Mouse (Mus musculus): ENCODE results near the gene Hspa8. TPM values are rescaled to one million over a fixed set of nuclear protein-coding genes. Genes with fewer than 3 reads are reported as not detected.

The Hspa8 gene
- polyA plus RNA-seq, 1 experiment from 2014 or later: 3,140 TPM

DNA sequence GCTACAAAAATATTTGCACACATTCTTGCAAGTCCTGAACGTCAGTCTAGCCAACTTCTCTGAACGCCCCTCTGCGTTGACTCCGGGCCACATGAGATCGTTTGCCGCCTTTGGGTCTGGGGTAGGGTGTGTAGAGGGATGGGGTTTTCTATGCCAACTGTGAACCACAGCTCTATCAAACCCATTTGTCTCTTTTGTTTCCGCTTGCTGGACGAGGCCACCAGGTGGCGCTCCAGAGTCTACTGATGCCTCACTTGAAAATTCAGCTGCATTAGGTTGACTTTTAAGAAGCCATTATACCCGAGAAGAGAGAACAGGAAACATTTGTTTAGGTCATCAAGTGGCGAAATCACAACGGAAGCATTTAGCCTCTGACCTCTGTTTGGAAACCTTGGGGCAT lies 33.8 kb downstream of the Hspa8 start:
- H3K36me3 ChIP-seq: no peaks in the 10 kb centered on the region
- no peaks in the 10 kb centered on the region for H3K4me1 ChIP-seq (replicated peaks)
- 0 out of 2 replicates have a peak overlapping the region, but pooled peaks have one; percentile 6 for H3K4me2 ChIP-seq
- WGBS: 8% methylated on average over 12 of the region's 12 CpGs
- no peak overlapping the region for H3K27ac ChIP-seq (replicated peaks)
- no peak for ATAC-seq (ENCODE audit: low FRiP score, low read depth)
- H3K4me3 ChIP-seq: no peak overlapping the region
- no peak overlapping the region for H3K9ac ChIP-seq
- H3K27me3 ChIP-seq: no peaks in the 10 kb centered on the region
- H3K9me3 ChIP-seq: no peaks in the 10 kb centered on the region

DNA sequence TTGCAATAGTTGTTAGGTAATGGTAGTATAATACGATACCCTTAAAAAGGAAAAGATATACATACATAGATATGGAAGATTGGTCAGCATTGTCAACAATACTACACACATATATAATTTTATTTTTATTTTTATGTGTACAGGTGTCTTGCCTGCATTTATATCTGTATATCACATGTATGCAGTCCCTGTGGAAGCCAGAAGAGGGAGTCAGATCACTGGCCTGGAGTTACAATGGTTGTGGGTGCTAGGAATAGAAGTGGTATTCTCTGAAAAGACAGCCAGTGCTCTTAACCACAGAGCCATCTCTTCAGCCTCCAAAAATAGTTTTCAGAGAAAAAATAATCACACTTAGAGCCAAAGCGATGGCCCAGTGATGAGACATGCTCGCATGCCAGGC lies 35.9 kb downstream of the Hspa8 start:
- Histone ChIP-seq H3K4me3 (no peak overlapping the region), H3K4me2 (no peak overlapping the region), H3K9me3 (no peaks in the 10 kb centered on the region), H3K4me1 (replicated peaks) (no peaks in the 10 kb centered on the region), H3K27ac (replicated peaks) (no peak overlapping the region), H3K9ac (no peak overlapping the region), H3K36me3 (no peaks in the 10 kb centered on the region), H3K27me3 (no peaks in the 10 kb centered on the region)
- WGBS: 86% methylated on average over 3 of the region's 3 CpGs
- ATAC-seq (ENCODE audit: low FRiP score, low read depth): no peak

DNA sequence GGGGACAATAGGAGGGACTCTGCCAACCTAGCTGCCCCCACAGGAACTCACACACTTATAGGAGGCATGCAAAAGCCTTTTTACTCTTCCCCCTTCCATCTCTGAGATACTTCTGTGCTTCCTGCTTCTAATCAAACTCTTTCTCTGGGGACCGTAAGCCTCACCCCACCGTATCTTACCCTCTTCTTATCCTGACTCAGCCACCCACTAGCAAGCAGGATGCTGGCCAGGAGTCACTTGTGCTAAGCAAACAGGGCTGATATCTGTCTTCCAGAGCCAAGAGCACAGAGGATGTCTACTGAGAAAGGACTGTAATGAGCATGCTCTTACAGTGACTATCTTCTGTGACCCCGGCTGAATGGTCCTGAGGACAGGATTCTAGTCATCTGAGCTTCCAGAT lies 38.9 kb downstream of the Hspa8 start:
- Histone ChIP-seq H3K4me2 (no peak overlapping the region), H3K4me3 (no peak overlapping the region), H3K4me1 (replicated peaks) (no peaks in the 10 kb centered on the region), H3K27me3 (no peaks in the 10 kb centered on the region), H3K9ac (no peak overlapping the region), H3K36me3 (no peaks in the 10 kb centered on the region), H3K27ac (replicated peaks) (no peak overlapping the region), H3K9me3 (no peaks in the 10 kb centered on the region)
- 86% methylated on average over 3 of the region's 3 CpGs for WGBS
- no peak for ATAC-seq (ENCODE audit: low FRiP score, low read depth)

DNA sequence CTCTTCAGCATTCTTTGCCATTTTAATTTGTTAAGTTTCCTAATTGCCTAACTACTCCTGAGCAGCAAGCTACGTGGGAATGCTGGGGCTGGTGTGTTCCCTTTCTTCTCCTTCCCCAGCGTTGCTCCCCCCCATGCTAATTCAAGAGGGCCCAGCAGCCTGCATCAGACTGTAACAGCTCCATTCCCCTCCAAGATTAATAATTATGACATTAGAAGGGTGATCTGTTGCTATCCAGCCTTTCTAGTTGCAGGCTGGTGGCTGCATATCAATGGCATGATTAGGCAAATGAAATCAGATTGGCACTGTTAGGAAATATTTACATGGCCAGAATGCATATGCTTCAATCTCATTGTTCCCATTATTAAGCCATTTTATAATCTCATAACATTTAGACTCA lies 50.7 kb downstream of the Hspa8 start:
- Histone ChIP-seq H3K27me3 (0 out of 2 replicates have a peak, but pooled peaks cover 13% of the 10 kb centered on the region), H3K4me3 (no peak overlapping the region), H3K4me1 (replicated peaks) (peaks cover 11% of the 10 kb centered on the region; the same call in 1 of the 2 replicates), H3K4me2 (no peak overlapping the region), H3K27ac (replicated peaks) (no peak overlapping the region), H3K9ac (no peak overlapping the region), H3K9me3 (no peaks in the 10 kb centered on the region), H3K36me3 (no peaks in the 10 kb centered on the region)
- ATAC-seq (ENCODE audit: low FRiP score, low read depth): no peak
- 25% methylated on average over 2 of the region's 2 CpGs for WGBS

DNA sequence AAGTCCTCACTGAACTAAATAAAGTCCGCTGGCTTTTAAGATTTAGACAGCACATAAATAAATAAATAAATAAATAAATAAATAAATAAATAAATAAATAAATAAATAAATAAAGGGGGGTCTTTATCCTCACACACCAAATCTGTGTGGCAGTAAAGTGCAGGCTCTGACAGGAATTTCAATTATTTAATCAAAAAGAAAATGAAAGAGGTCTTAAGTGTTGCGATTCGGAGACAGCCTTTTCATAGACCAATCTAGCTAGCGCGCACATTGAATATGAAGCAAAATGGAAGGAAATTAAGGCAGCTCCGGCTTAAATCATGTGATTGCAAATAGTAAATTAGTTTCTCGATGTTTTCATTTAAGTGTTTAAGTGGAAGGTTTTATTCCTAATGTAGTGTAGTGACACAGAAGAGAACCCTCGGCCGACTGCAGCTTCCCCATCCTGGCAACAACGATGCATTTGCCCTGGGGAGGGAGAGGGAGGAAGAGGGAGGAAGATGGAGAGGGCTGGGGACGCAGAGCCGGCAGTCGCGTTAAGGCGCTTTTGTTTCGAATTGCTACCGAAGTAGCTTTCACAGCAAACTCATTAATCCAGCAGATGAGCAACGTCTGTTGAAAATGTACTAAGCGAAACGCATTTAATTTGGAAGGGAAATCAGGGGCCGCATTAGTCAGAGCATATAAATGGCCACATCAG lies 57.8 kb downstream of the Hspa8 start:
- WGBS: 4% methylated on average over 21 of the region's 21 CpGs
- H3K27me3 ChIP-seq: peaks cover 40% of the 10 kb centered on the region
- 0 out of 2 replicates have a peak overlapping the region, but pooled peaks have one; percentile 30 for H3K27ac ChIP-seq (replicated peaks)
- H3K9me3 ChIP-seq: no peaks in the 10 kb centered on the region
- H3K4me1 ChIP-seq (replicated peaks): peaks cover 4% of the 10 kb centered on the region
- peak overlapping the region; percentile 65 for H3K4me2 ChIP-seq
- peak overlapping the region; percentile 30 for H3K9ac ChIP-seq
- peak overlapping the region; percentile 34 for H3K4me3 ChIP-seq
- no peaks in the 10 kb centered on the region for H3K36me3 ChIP-seq
- ATAC-seq (ENCODE audit: low FRiP score, low read depth): peak; percentile 74; the same call in 1 of the 2 replicates

DNA sequence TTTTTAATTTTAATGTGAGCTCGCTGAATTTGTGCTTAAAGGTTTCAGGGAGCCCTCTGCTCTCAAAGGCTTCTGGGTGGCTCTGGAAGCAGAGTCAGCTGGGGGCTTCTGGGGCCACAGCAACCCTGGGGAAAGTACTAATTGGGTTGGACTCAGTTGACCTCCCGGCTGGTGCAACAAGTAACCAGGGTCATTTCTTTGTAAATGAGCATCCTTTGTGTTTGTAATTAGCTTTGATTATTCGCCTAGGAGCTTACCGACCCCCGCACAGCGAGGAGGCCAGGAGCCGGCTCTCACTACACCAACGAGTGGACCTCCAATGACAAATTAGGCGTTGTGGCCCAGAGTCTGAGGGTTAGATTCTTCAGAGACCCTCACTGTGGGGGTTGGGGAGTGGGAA lies 58.4 kb downstream of the Hspa8 start:
- Histone ChIP-seq H3K4me2 (peak overlapping the region; percentile 65), H3K9me3 (no peaks in the 10 kb centered on the region), H3K27me3 (peaks cover 40% of the 10 kb centered on the region), H3K36me3 (no peaks in the 10 kb centered on the region), H3K27ac (replicated peaks) (no peak overlapping the region), H3K9ac (peak overlapping the region; percentile 30; the same call in 1 of the 2 replicates), H3K4me3 (peak overlapping the region; percentile 34; the same call in 1 of the 2 replicates), H3K4me1 (replicated peaks) (peaks cover 4% of the 10 kb centered on the region)
- ATAC-seq (ENCODE audit: low FRiP score, low read depth): no peak
- 2% methylated on average over 9 of the region's 9 CpGs for WGBS

Other genes starting within 250 kb of the Hspa8 start
- not detected in 2 replicates for gene Gm21915, start 130.4 kb upstream of the Hspa8 start, polyA plus RNA-seq (2015; fragmentation: Nextera tagmentation; extraction: Ambion mirVana)
- 48.4 and 51.1 TPM in 2 replicates for gene Clmp, start 115.0 kb upstream of the Hspa8 start, polyA plus RNA-seq (2015; fragmentation: Nextera tagmentation; extraction: Ambion mirVana)
- not detected in 2 replicates for gene Bsx, start 73.1 kb downstream of the Hspa8 start, polyA plus RNA-seq (2015; fragmentation: Nextera tagmentation; extraction: Ambion mirVana)
- gene Jhy, start 163.1 kb downstream of the Hspa8 start, polyA plus RNA-seq (2015; fragmentation: Nextera tagmentation; extraction: Ambion mirVana): 1.2 and 1.3 TPM in 2 replicates
- gene Crtam, start 203.6 kb downstream of the Hspa8 start, polyA plus RNA-seq (2015; fragmentation: Nextera tagmentation; extraction: Ambion mirVana): 0.14 and 0.27 TPM in 2 replicates

All from hindbrain, embryonic 15.5 days (tissue).